Mouse (Mus musculus) A20 (cell line): ENCODE results near the gene Heatr4.
"Not testable (repeated sequence)": the region's sequence is repeated elsewhere in the genome, so short reads cannot be mapped to it uniquely, and the experiment has no call there.

Experiments used
- DNase-seq: peaks from one replicate; pipeline ENCODE4 v3.0.0-alpha.2; 2011; ENCODE audit warnings: low read depth, low spot score

The Heatr4 gene

GRCm38 (mm10) chr12:83938592-83938991 is 46.1 kb downstream of the Heatr4 start:
- not testable (repeated sequence) for DNase-seq

- no peak for DNase-seq
Measured at GRCm38 (mm10) chr12:83937600-83937999, 47.1 kb downstream of the Heatr4 start.

GRCm38 (mm10) chr12:83929186-83929804 is 55.4 kb downstream of the Heatr4 start:
- peak; percentile 56 for DNase-seq

- DNase-seq = no peak
Measured at GRCm38 (mm10) chr12:83927747-83928146, 56.9 kb downstream of the Heatr4 start.

GRCm38 (mm10) chr12:83926061-83926460 is 58.6 kb downstream of the Heatr4 start:
- DNase-seq = no peak

- DNase-seq = no peak
Measured at GRCm38 (mm10) chr12:83925160-83925703, 59.4 kb downstream of the Heatr4 start.

- DNase-seq = no peak
Measured at GRCm38 (mm10) chr12:83924332-83924731, 60.3 kb downstream of the Heatr4 start.

GRCm38 (mm10) chr12:83923486-83923859 is 61.2 kb downstream of the Heatr4 start:
- DNase-seq = no peak

GRCm38 (mm10) chr12:83922724-83923485 is 61.7 kb downstream of the Heatr4 start:
- DNase-seq = peak; percentile 24

- peak; percentile 99 for DNase-seq
Measured at GRCm38 (mm10) chr12:83921535-83922381, 62.9 kb downstream of the Heatr4 start, which contains the start of gene Numb. TSS of gene Numb (minus strand) at chr12:83921934.

GRCm38 (mm10) chr12:83920721-83921441 is 63.8 kb downstream of the Heatr4 start:
- no peak for DNase-seq

- DNase-seq = no peak
Measured at GRCm38 (mm10) chr12:83916884-83917283, 67.8 kb downstream of the Heatr4 start.

GRCm38 (mm10) chr12:83914797-83915196 is 69.9 kb downstream of the Heatr4 start:
- DNase-seq = no peak

- DNase-seq = no peak
Measured at GRCm38 (mm10) chr12:83914202-83914740, 70.4 kb downstream of the Heatr4 start.

- DNase-seq = no peak
Measured at GRCm38 (mm10) chr12:83910451-83910850, 74.2 kb downstream of the Heatr4 start.
